Mouse (Mus musculus) brain, adult 10 weeks (tissue): ENCODE results near the gene Hemk1. TPM values are rescaled to one million over a fixed set of nuclear protein-coding genes. Genes with fewer than 3 reads are reported as not detected.

Source experiments
- polyA plus RNA-seq: library from polyadenylated mRNA; stranded (reverse); fragments of 350-450 nt; fragmentation: Illumina TruSeq; extraction: RNeasy Lipid Tissue Mini Kit (QIAGEN cat#74804); gene quantifications from one replicate; pipeline ENCODE4 v1.2.3, GENCODE M21; 2015; ENCODE audit warnings: low read depth, low replicate concordance

Hemk1 gene
- 21.8 TPM for polyA plus RNA-seq

DNA sequence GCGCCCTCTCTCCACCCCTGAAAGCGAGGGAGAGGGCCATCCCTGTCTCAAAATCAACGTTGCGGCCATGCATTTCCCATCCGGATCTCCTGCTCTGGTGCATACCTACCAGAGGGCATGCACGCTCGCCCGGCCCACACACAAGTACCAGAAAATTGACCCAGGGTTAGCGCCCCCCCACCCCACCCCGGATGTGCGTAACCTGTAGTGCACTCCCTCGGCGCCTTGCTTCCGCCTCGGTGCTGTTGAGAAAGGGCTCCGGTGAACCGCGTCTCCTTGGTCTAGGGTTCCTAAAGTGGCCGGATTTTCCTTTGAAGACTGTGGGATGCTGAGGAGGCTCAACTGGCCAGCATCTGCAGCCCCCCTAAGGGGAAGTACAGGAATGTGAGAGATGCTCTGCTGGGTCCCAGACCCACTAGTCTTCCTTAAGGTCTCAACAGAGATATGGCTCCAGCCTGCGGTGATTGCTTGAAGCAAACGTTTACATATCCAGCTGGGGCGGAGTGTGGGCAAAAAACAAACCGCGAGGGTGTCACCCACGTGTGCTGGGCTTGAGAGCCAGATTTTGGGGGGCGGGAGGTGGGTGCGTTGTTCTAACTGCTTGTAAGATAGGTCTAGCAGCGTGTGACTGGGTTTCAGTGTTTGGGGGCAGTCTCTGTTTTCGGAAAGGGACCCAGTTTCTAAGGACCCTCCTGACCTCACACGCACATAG is at the start of gene Hemk1:
Hemk1 (minus strand) TSS at position 179 of the 712 bp plus-strand sequence.

GRCm38 (mm10) chr9:107340267-107340859 is 2.2 kb upstream of the Hemk1 start, which contains the start of gene 6430571L13Rik:
6430571L13Rik (plus strand) TSS chr9:107340602.

DNA sequence AAGGTAGTCTGAATTCAATTTTAAA is 42.3 kb downstream of the Hemk1 start, which contains the start of gene Cish:
Cish (plus strand) TSS at position 11 of the 25 bp plus-strand sequence.

DNA sequence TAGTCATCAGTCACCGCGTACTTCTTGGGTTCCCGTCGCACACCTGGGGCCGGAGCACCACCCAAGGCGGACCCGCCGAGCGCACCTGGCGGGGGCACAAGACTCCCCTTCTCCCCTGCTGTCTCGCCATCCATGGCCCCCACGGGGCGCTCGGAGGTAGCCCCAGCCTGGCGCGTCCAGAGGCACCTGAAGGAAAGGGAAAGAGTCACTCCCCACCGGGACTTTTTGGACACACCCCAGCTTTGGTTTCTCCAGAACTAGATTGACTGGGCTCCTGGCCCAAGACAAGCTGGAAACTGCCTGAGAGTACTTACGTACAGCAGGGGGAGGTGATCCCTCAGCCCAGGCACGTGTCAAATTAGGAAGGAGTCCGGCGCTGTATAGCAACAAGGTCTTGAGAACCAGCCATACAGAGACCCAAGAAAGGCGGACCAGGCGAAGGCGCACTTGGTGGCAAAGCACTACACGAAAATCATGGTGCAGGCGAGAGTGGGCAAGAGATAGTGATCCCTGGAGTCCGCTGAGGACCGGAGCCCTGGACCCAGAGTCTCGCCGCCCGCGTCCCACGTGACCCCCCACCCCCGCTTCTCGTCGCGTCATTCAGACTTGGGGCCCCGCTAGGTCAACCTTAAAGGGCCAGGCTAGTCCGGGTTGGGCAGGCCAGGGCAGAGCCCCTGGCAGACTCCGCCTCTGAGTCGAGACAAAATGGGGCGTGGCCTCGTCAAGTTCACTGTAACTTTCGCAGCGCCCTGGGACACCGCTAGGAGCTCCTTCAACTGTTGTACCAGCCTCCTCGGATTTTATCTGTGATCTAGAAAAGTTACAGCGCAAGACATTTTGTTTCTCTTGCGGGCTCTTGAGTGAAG is 48.7 kb downstream of the Hemk1 start, which contains the start of gene Mapkapk3:
Mapkapk3 (minus strand) TSS at position 667 of the 866 bp plus-strand sequence.

Other genes with a start within 250 kb of the Hemk1 start
- 101 TPM for gene Dock3, start 106.4 kb downstream of the Hemk1 start, polyA plus RNA-seq
- gene Mapkapk3, start 48.5 kb downstream of the Hemk1 start, polyA plus RNA-seq: 3.6 TPM
- gene Cish, start 42.3 kb downstream of the Hemk1 start, polyA plus RNA-seq: 5.4 TPM
- 4.8 TPM for gene 6430571L13Rik, start 2.3 kb upstream of the Hemk1 start, polyA plus RNA-seq
- 24.0 TPM for gene Cacna2d2, start 61.3 kb upstream of the Hemk1 start, polyA plus RNA-seq
- gene Tmem115, start 195.6 kb upstream of the Hemk1 start, polyA plus RNA-seq: 28.6 TPM
- 25.1 TPM for gene Cyb561d2, start 203.8 kb upstream of the Hemk1 start, polyA plus RNA-seq
- 63.2 TPM for gene Nprl2, start 203.9 kb upstream of the Hemk1 start, polyA plus RNA-seq
- 5.0 TPM for gene Zmynd10, start 208.9 kb upstream of the Hemk1 start, polyA plus RNA-seq
- 17.8 TPM for gene Rassf1, start 213.2 kb upstream of the Hemk1 start, polyA plus RNA-seq
- 143 TPM for gene Tusc2, start 224.9 kb upstream of the Hemk1 start, polyA plus RNA-seq
- 12.1 TPM for gene Hyal2, start 229.6 kb upstream of the Hemk1 start, polyA plus RNA-seq
- gene Hyal1, start 238.6 kb upstream of the Hemk1 start, polyA plus RNA-seq: 4.5 TPM
- 13.9 TPM for gene Naa80, start 240.5 kb upstream of the Hemk1 start, polyA plus RNA-seq
- 0.57 TPM for gene Hyal3, start 242.5 kb upstream of the Hemk1 start, polyA plus RNA-seq
- gene Ifrd2, start 249.3 kb upstream of the Hemk1 start, polyA plus RNA-seq: 12.0 TPM